Mouse (Mus musculus): ENCODE measurements at regions not wholly inside any gene's neighbourhood (a gene's known extent, or its start where the extent isn't known, plus 50 kb on each side); places are given as distances from the start of the nearest gene placed in this dataset.

DNA sequence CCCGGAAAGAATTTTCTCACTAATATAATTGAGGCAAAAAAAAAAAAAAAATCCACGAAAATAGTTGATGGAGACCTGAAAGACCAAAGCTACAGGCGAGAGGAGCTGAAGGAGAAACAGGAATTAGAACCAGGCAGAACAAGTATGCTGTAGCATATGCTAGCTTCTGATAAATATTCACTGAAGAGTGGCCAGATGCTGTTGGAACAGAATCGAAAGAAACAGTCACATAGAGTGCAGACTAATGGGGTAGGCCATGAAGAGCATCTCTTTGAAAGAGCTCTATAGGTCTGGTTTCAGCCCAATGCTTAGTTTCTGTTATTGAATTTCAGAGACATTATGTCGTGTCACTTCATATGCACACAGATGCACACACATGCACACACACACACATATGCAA is 386.3 kb upstream of the Slc30a5 start:
- TF ChIP-seq CTCF (IDR thresholded peaks at IDR 0.05; ENCODE audit: low read depth, low read length): no peak
- TF ChIP-seq GATA1 (IDR thresholded peaks at IDR 0.05; ENCODE audit: borderline replicate concordance, low read length): no peak

Data from G1E (cell line).